Mouse (Mus musculus): Measurements from ENCODE around the gene Mrpl36. TPM values are rescaled to one million over a fixed set of nuclear protein-coding genes. Genes with fewer than 3 reads are reported as not detected.

Mrpl36 gene
- polyA plus RNA-seq, 1 experiment from 2014 or later, result 158 TPM

DNA sequence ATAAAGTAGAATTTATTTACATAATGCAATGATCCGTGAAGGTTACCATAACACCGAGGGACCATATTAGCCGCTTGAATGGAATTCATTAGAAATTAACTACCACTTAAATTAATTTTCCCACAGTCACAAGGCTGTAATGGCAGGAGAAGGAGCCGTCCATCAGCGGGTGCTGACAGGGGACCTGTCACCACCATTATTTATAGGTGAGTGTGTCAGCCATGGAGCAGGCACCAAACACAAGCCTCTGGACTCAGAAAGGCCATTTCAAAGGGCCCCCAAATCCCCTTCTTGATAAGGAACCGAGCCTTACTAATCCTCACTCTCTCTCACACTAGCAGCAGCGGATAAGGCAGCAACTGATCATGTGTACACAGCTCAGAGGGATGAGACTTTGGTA lies 8.4 kb downstream of the Mrpl36 start:
- no peak overlapping the region for H3K4me2 ChIP-seq (ENCODE audit: low read depth, low read length)
- no peak for ATAC-seq
- peaks cover 1% of the 10 kb centered on the region; the same call in 1 of the 2 replicates for H3K4me1 ChIP-seq (ENCODE audit: control insufficient read depth, insufficient read depth, low read length)
- no peak overlapping the region for H3K9ac ChIP-seq (ENCODE audit: low read depth, low read length)
- no peaks in the 10 kb centered on the region for H3K9me3 ChIP-seq (ENCODE audit: control insufficient read depth, low read length)
- no peaks in the 10 kb centered on the region for H3K27me3 ChIP-seq (replicated peaks; ENCODE audit: control insufficient read depth, insufficient read depth, low read length)
- no peak overlapping the region for H3K27ac ChIP-seq (ENCODE audit: low read length)
- H3K4me3 ChIP-seq (ENCODE audit: low read length), result no peak overlapping the region
- 39% methylated on average over 7 of the region's 7 CpGs for WGBS
- no peaks in the 10 kb centered on the region for H3K36me3 ChIP-seq (ENCODE audit: control insufficient read depth, insufficient read depth, low read length)

DNA sequence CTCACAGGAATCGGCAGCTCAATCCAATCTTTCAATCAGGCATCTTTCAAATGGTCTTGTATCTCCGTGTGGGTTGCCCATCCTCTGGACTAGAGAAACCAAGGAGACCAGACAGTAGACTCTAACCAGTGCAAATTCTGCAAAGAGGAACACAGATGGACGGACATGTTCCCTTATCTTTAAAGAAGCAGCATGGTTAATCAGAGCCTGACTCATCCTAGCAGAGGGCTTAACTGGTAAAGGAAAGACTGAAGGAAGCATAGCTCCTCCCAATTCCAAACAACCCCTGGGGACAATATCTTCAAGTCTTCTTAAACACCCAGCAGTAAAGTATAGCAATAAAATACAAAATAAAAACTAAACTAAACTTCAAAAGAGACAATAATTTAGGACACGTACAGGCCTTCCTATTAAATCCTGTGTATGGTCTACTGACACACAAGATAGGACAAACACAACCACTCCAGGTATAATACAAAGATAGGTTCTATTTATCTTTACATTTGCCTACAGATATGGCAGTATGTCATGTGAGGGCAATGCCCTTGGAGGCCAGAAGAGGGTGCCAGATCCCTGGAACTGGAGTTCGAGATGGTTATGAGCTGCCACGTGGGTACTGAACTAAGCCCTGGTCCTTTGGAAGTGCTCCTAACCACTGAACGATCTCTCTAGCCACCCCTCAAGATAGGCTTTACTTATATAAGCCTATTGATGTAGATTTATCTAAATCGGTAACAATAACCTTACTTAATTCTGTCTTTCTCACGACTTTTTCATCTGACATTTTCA lies 17.0 kb downstream of the Mrpl36 start:
- WGBS, result 78% methylated on average over 9 of the region's 9 CpGs
- ATAC-seq, result no peak
- Histone ChIP-seq H3K4me2 (ENCODE audit: low read depth, low read length) (no peak overlapping the region), H3K27ac (ENCODE audit: low read length) (no peak overlapping the region), H3K4me1 (ENCODE audit: control insufficient read depth, insufficient read depth, low read length) (no peaks in the 10 kb centered on the region), H3K4me3 (ENCODE audit: low read length) (no peak overlapping the region), H3K27me3 (replicated peaks; ENCODE audit: control insufficient read depth, insufficient read depth, low read length) (no peaks in the 10 kb centered on the region), H3K9ac (ENCODE audit: low read depth, low read length) (no peak overlapping the region), H3K36me3 (ENCODE audit: control insufficient read depth, insufficient read depth, low read length) (no peaks in the 10 kb centered on the region), H3K9me3 (ENCODE audit: control insufficient read depth, low read length) (no peaks in the 10 kb centered on the region)

DNA sequence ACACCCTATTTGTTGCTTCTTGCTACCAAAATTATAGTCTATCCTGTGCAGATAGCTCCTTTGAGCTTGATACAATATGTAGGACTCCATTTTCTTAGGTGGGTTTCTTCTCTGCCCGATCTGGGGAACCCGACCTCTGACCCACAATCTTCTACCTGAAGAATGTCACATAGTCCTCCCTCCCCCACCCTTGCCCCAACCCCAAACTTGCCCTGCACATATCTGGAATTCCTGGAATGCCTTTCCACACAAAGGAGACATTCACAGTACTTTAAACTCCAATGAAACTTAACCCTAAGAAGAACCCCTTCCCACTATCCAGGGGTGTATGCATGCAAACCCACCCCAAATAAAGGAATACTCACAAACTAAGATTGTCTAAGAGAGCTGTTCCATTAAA lies 17.8 kb downstream of the Mrpl36 start:
- Histone ChIP-seq H3K4me1 (ENCODE audit: control insufficient read depth, insufficient read depth, low read length) (no peaks in the 10 kb centered on the region), H3K27ac (ENCODE audit: low read length) (no peak overlapping the region), H3K4me2 (ENCODE audit: low read depth, low read length) (no peak overlapping the region), H3K9ac (ENCODE audit: low read depth, low read length) (no peak overlapping the region), H3K9me3 (ENCODE audit: control insufficient read depth, low read length) (no peaks in the 10 kb centered on the region), H3K4me3 (ENCODE audit: low read length) (no peak overlapping the region), H3K36me3 (ENCODE audit: control insufficient read depth, insufficient read depth, low read length) (no peaks in the 10 kb centered on the region), H3K27me3 (replicated peaks; ENCODE audit: control insufficient read depth, insufficient read depth, low read length) (no peaks in the 10 kb centered on the region)
- ATAC-seq, result no peak
- WGBS, result 34% methylated on average over 2 of the region's 2 CpGs

DNA sequence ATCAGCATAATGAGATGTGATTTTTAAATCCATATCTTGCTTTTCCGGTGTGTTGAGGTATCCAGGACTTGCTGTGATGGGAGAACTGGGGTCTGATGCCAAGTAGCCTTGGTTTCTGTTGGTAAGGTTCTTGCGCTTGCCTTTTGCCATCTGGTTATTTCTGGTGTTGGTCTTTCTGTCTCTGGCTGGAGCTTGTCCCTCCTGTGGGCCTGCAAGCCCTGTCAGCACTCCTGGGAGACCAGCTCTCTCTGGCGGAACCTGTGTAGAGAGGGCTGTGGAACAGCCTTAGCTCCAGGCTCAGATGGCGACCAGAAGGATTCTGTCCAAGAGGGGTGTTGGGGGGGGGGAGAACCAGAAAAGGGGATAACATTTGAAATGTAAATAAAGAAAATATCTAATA lies 18.4 kb downstream of the Mrpl36 start:
- H3K27ac ChIP-seq (ENCODE audit: low read length), result no peak overlapping the region
- no peaks in the 10 kb centered on the region for H3K36me3 ChIP-seq (ENCODE audit: control insufficient read depth, insufficient read depth, low read length)
- no peak for ATAC-seq
- H3K4me1 ChIP-seq (ENCODE audit: control insufficient read depth, insufficient read depth, low read length), result no peaks in the 10 kb centered on the region
- no peak overlapping the region for H3K4me3 ChIP-seq (ENCODE audit: low read length)
- WGBS, result 77% methylated on average over 4 of the region's 4 CpGs
- no peaks in the 10 kb centered on the region for H3K27me3 ChIP-seq (replicated peaks; ENCODE audit: control insufficient read depth, insufficient read depth, low read length)
- no peak overlapping the region for H3K4me2 ChIP-seq (ENCODE audit: low read depth, low read length)
- no peak overlapping the region for H3K9ac ChIP-seq (ENCODE audit: low read depth, low read length)
- H3K9me3 ChIP-seq (ENCODE audit: control insufficient read depth, low read length), result no peaks in the 10 kb centered on the region

- H3K4me3 ChIP-seq (ENCODE audit: low read length), result no peak overlapping the region
- H3K4me1 ChIP-seq (ENCODE audit: control insufficient read depth, insufficient read depth, low read length), result no peaks in the 10 kb centered on the region
- WGBS, result 50% methylated on average over 3 of the region's 3 CpGs
- H3K36me3 ChIP-seq (ENCODE audit: control insufficient read depth, insufficient read depth, low read length), result no peaks in the 10 kb centered on the region
- no peaks in the 10 kb centered on the region for H3K27me3 ChIP-seq (replicated peaks; ENCODE audit: control insufficient read depth, insufficient read depth, low read length)
- ATAC-seq, result no peak
- H3K9ac ChIP-seq (ENCODE audit: low read depth, low read length), result no peak overlapping the region
- no peak overlapping the region for H3K4me2 ChIP-seq (ENCODE audit: low read depth, low read length)
- no peaks in the 10 kb centered on the region for H3K9me3 ChIP-seq (ENCODE audit: control insufficient read depth, low read length)
- no peak overlapping the region for H3K27ac ChIP-seq (ENCODE audit: low read length)
Measured at GRCm38 (mm10) chr13:73347171-73347570, 18.9 kb downstream of the Mrpl36 start.

GRCm38 (mm10) chr13:73347922-73348650 lies 19.8 kb downstream of the Mrpl36 start:
- H3K4me2 ChIP-seq (ENCODE audit: low read depth, low read length), result no peak overlapping the region
- H3K9me3 ChIP-seq (ENCODE audit: control insufficient read depth, low read length), result no peaks in the 10 kb centered on the region
- H3K36me3 ChIP-seq (ENCODE audit: control insufficient read depth, insufficient read depth, low read length), result no peaks in the 10 kb centered on the region
- no peak overlapping the region for H3K27ac ChIP-seq (ENCODE audit: low read length)
- WGBS, result 77% methylated on average over 7 of the region's 7 CpGs
- no peak overlapping the region for H3K9ac ChIP-seq (ENCODE audit: low read depth, low read length)
- no peaks in the 10 kb centered on the region for H3K27me3 ChIP-seq (replicated peaks; ENCODE audit: control insufficient read depth, insufficient read depth, low read length)
- no peaks in the 10 kb centered on the region for H3K4me1 ChIP-seq (ENCODE audit: control insufficient read depth, insufficient read depth, low read length)
- no peak overlapping the region for H3K4me3 ChIP-seq (ENCODE audit: low read length)
- ATAC-seq, result no peak

DNA sequence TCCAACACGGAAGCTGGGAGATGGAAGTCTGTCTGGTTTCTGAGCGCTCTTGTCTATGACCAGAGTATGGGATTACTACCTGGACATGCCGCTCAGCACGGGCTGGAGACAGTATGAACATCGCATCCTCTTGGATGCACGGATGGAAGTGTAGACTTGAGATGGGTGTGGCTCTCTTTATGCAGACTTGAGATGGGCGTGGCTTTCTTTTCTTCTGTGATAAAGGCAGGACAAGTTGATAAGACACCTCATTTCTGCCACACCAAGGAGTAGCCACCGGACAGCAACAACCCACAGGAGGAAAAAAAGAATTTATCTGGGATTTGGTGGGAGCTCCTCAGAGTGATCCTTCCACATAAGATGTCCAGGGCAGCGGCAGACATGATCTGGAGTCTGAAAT lies 22.4 kb downstream of the Mrpl36 start:
- Histone ChIP-seq H3K9ac (ENCODE audit: low read depth, low read length) (no peak overlapping the region), H3K4me1 (ENCODE audit: control insufficient read depth, insufficient read depth, low read length) (no peaks in the 10 kb centered on the region), H3K4me3 (ENCODE audit: low read length) (no peak overlapping the region), H3K36me3 (ENCODE audit: control insufficient read depth, insufficient read depth, low read length) (no peaks in the 10 kb centered on the region), H3K27ac (ENCODE audit: low read length) (no peak overlapping the region), H3K27me3 (replicated peaks; ENCODE audit: control insufficient read depth, insufficient read depth, low read length) (no peaks in the 10 kb centered on the region), H3K9me3 (ENCODE audit: control insufficient read depth, low read length) (no peaks in the 10 kb centered on the region), H3K4me2 (ENCODE audit: low read depth, low read length) (no peak overlapping the region)
- ATAC-seq, result no peak
- 81% methylated on average over 9 of the region's 9 CpGs for WGBS

DNA sequence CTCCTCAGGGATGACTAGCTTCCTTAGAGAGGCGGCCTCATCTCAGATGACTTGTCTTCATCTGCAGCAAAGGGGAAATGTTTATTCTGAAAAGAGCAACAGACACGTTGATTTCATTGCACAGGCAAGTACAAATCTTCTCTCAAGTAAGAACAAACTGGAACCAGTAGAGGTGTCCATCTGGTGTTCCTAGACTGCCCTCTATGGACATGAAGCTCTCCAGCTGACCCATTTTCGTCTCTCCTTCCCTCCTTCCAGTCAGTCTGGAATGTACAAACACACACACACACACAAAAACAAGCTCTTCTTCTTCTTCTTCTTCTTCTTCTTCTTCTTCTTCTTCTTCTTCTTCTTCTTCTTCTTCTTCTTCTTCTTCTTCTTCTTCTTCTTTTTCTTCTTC lies 23.6 kb downstream of the Mrpl36 start:
- H3K4me1 ChIP-seq (ENCODE audit: control insufficient read depth, insufficient read depth, low read length), result no peaks in the 10 kb centered on the region
- no peaks in the 10 kb centered on the region for H3K9me3 ChIP-seq (ENCODE audit: control insufficient read depth, low read length)
- H3K4me2 ChIP-seq (ENCODE audit: low read depth, low read length), result no peak overlapping the region
- no peaks in the 10 kb centered on the region for H3K36me3 ChIP-seq (ENCODE audit: control insufficient read depth, insufficient read depth, low read length)
- no peak overlapping the region for H3K4me3 ChIP-seq (ENCODE audit: low read length)
- H3K27me3 ChIP-seq (replicated peaks; ENCODE audit: control insufficient read depth, insufficient read depth, low read length), result no peaks in the 10 kb centered on the region
- H3K9ac ChIP-seq (ENCODE audit: low read depth, low read length), result no peak overlapping the region
- no peak overlapping the region for H3K27ac ChIP-seq (ENCODE audit: low read length)
- ATAC-seq, result no peak
- WGBS, result 54% methylated on average over 3 of the region's 3 CpGs

- Histone ChIP-seq H3K27me3 (replicated peaks; ENCODE audit: control insufficient read depth, insufficient read depth, low read length) (no peaks in the 10 kb centered on the region), H3K36me3 (ENCODE audit: control insufficient read depth, insufficient read depth, low read length) (no peaks in the 10 kb centered on the region), H3K27ac (ENCODE audit: low read length) (no peak overlapping the region), H3K9me3 (ENCODE audit: control insufficient read depth, low read length) (no peaks in the 10 kb centered on the region), H3K9ac (ENCODE audit: low read depth, low read length) (no peak overlapping the region), H3K4me2 (ENCODE audit: low read depth, low read length) (no peak overlapping the region), H3K4me3 (ENCODE audit: low read length) (no peak overlapping the region), H3K4me1 (ENCODE audit: control insufficient read depth, insufficient read depth, low read length) (no peaks in the 10 kb centered on the region)
- no peak for ATAC-seq
Measured at GRCm38 (mm10) chr13:73352491-73352890, 24.2 kb downstream of the Mrpl36 start.

All from intestine, embryonic 16.5 days (tissue).